Mouse (Mus musculus): ENCODE measurements around the gene Gm17078.
"Not testable (repeated sequence)": the region's sequence is repeated elsewhere in the genome, so short reads cannot be mapped to it uniquely, and the experiment has no call there.

Gene Gm17078

DNA sequence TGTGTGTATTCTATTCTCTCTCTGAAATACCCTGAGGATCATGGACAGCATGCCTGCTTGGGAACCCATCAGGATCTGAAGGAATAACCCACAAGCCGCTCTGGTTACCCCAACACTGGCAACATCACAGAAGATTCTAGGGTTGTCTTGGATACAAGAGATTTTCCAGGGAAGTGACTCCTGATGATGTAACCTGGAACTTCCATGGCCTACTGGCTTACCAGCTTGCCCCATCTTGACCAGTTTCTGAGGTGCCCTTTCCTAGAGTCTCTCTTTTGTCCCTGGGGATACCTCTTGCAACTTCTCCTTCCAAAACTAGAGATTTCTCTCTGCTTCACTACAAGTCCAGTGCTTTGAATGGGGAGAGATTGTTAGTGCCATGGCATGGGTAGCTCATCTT lies at the start of gene Gm17078:
Gene Gm17078, minus strand, starts transcription at position 101 of the 400 bp plus-strand sequence.
- DNase-seq (ENCODE audit: low spot score), result no peak

DNA sequence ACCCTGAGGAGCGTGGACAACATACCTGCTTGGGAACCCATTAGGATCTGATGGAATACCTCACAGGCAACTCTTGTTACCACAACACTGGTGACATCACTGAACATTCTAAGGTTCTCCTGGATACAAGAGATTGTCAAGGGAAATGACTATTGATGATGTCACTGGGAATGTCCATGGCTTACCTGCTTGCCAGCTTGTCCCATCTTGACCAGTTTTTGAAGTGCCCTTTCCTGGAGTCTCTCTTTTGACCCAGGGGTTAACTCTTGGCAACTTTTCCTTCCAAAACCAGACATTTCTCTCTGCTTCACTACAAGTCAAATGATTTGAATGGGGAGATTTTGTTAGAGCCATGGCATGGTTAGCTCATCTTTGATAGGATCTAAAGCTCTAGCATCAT lies 24.5 kb upstream of the Gm17078 start, which contains the start of gene Gm4181:
Gene Gm4181, minus strand, starts transcription at position 101 of the 400 bp plus-strand sequence.
- DNase-seq (ENCODE audit: low spot score), result not testable (repeated sequence)

DNA sequence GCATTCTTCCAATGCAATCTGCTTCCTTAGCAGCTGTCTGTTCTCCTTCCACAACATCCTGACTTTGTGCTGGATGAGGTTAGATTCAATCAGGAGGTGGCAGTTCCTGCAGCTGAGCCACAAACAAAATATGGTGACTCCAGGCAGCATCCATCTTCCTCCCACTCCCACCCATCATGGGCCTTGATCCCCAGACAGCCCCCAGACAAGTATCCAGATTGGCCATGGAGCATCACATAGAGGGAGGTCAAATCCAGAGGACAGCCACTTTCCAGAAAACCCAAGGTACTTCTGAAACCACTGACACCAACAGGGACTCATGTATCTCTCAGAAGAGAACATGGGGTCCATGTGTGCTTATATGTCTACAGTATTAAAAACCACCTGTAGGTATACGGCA lies 21.3 kb upstream of the Gm17078 start:
- peak; percentile 14 for DNase-seq (ENCODE audit: low spot score)

DNA sequence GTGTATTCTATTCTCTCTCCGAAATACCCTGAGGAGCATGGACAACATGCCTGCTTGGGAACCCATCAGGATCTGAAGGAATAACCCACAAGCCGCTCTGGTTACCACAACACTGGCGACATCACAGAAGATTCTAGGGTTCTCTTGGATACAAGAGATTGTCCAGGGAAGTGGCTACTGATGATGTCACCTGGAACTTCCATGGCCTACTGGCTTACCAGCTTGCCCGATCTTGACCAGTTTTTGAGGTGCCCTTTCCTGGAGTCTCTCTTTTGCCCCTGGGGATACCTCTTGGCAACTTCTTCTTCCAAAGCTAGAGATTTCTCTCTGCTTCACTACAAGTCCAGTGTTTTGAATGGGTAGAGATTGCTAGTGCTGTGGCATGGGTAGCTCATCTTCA lies 19.1 kb downstream of the Gm17078 start, which contains the start of gene Gm17174:
Gene Gm17174, minus strand, starts transcription at position 101 of the 400 bp plus-strand sequence.
- DNase-seq (ENCODE audit: low spot score), result not testable (repeated sequence)

DNA sequence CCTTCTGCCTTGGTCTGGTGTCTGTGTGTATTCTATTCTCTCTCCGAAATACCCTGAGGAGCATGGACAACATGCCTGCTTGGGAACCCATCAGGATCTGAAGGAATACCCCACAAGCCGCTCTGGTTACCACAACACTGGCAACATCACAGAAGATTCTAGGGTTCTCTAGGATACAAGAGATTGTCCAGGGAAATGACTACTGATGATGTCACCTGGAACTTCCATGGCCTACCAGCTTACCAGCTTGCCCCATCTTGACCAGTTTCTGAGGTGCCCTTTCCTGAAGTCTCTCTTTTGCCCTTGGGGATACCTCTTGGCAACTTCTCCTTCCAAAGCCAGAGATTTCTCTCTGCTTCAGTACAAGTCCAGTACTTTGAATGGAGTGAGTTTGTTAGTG lies 37.1 kb downstream of the Gm17078 start, which contains the start of gene Gm17175:
Gene Gm17175, minus strand, starts transcription at position 101 of the 400 bp plus-strand sequence.
- DNase-seq (ENCODE audit: low spot score), result not testable (repeated sequence)

All from testis, postnatal 14 days (tissue).